Mouse (Mus musculus) liver, adult 10 weeks (tissue): ENCODE measurements around the gene Ramp3. TPM values are rescaled to one million over a fixed set of nuclear protein-coding genes. Genes with fewer than 3 reads are reported as not detected.

Source experiments
- polyA plus RNA-seq: library from polyadenylated mRNA; stranded (reverse); fragments of 350-450 nt; fragmentation: Illumina TruSeq; extraction: RNeasy Lipid Tissue Mini Kit (QIAGEN cat#74804); gene quantifications from one replicate; pipeline ENCODE4 v1.2.3, GENCODE M21; 2014; ENCODE audit warnings: low read depth, low replicate concordance

Ramp3 gene
- polyA plus RNA-seq, result not detected

DNA sequence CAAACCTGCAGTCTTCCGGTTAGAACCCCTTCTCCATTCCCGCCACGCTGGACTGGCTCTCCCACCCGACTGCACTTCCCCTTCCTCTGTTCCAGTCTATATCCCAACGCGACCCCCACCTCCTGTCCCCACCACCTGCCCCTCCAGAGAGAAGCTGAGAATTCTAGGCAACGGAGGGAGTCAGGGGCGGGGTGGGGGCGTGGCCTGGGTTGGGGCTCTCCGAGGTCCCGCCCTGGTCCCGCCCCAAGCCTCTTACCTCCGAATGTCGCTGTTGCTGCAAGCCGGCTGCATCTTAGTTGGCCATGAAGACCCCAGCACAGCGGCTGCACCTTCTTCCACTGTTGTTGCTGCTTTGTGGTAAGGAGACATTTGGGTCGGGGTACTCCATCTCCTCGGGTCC is at the start of gene Ramp3:
TSS of gene Ramp3 (plus strand) at position 251 of the 400 bp plus-strand sequence.

GRCm38 (mm10) chr11:6625478-6626387 is 32.6 kb upstream of the Ramp3 start, which contains the start of gene Tbrg4:
Tbrg4 (minus strand) TSS chr11:6626067.

DNA sequence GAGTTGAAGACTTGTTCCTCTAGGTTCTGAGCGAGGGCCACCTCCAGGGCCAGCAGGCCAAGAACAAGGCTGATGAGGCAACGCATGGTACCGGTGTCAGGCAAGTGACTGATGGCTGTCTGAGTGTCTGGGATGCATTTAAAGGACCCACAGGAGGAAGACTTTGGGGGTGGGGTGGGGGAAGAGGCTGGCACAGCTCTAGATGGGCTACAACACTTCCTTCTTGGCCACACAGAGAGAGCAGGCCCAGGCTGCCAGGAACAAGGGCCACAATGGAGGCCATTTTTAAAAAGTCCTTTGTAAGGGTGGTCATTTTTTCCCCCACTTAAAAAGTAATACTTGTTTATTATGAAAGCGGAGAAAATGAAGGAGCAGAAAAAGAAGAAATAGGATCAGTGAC is 19.8 kb upstream of the Ramp3 start, which contains the start of gene Wap:
TSS of gene Wap (minus strand) at position 101 of the 400 bp plus-strand sequence.

Other genes starting within 250 kb of the Ramp3 start
- gene Ppia, start 243.1 kb upstream of the Ramp3 start, polyA plus RNA-seq, result 924 TPM
- gene H2afv, start 214.1 kb upstream of the Ramp3 start, polyA plus RNA-seq, result 7.8 TPM
- gene Purb, start 182.6 kb upstream of the Ramp3 start, polyA plus RNA-seq, result 25.3 TPM
- 0.11 TPM for gene Myo1g, start 137.6 kb upstream of the Ramp3 start, polyA plus RNA-seq
- gene Ccm2, start 111.6 kb upstream of the Ramp3 start, polyA plus RNA-seq, result 2.6 TPM
- gene Nacad, start 52.5 kb upstream of the Ramp3 start, polyA plus RNA-seq, result not detected
- 2.3 TPM for gene Tbrg4, start 32.5 kb upstream of the Ramp3 start, polyA plus RNA-seq
- not detected for gene Wap, start 19.9 kb upstream of the Ramp3 start, polyA plus RNA-seq
- not detected for gene Gm11983, start 179.1 kb downstream of the Ramp3 start, polyA plus RNA-seq